Mouse (Mus musculus) MEL (cell line): ENCODE results near the gene Metap2. TPM values are rescaled to one million over a fixed set of nuclear protein-coding genes. Genes with fewer than 3 reads are reported as not detected.

ENCODE experiments used
- DNase-seq: peaks from one replicate; pipeline ENCODE4 v3.0.0; 2011; ENCODE audit warnings: low read depth, low spot score
- H3K27ac ChIP-seq: 2 replicates; pipeline ENCODE4 v1.5.1; 2012; ENCODE audit warnings: low read depth, mild to moderate bottlenecking, control low read depth, low read length, moderate library complexity; ENCODE audit not compliant: control insufficient read depth
- H3K27me3 ChIP-seq, 2 experiments: fragments of 150-350 bp in 1 of 2; sonication (generic) in 1 of 2; 2 replicates each; pipeline ENCODE4 v1.6.1; 2012; ENCODE audit warnings: low read length in 2 of 2, mild to moderate bottlenecking in 2 of 2, improper control_type of control experiment in 1 of 2, moderate library complexity in 1 of 2; ENCODE audit not compliant: insufficient read depth in 2 of 2, control insufficient read depth in 1 of 2
- H3K36me3 ChIP-seq, 2 experiments: 2 replicates each; pipeline ENCODE4 v1.6.1; 2012 to 2014; ENCODE audit warnings: low read length in 2 of 2, improper control_type of control experiment in 1 of 2, inconsistent platforms in 1 of 2, mild to moderate bottlenecking in 1 of 2; ENCODE audit not compliant: insufficient read depth in 2 of 2, control insufficient read depth in 1 of 2
- H3K4me1 ChIP-seq, 2 experiments: fragments of 150-350 bp in 1 of 2; sonication (generic) in 1 of 2; 2 replicates each; pipeline ENCODE4 v1.6.1; 2012; ENCODE audit warnings: low read length in 2 of 2, improper control_type of control experiment in 1 of 2, mild to moderate bottlenecking in 1 of 2; ENCODE audit not compliant: insufficient read depth in 2 of 2, control insufficient read depth in 1 of 2
- H3K4me3 ChIP-seq, 2 experiments: fragments of 150-350 bp in 1 of 2; sonication (generic) in 1 of 2; 2 replicates each; pipeline ENCODE4 v1.5.1; 2012; ENCODE audit warnings: low read depth in 2 of 2, low read length in 2 of 2, mild to moderate bottlenecking in 2 of 2, moderate library complexity in 2 of 2, control low read depth in 1 of 2, improper control_type of control experiment in 1 of 2; ENCODE audit not compliant: control insufficient read depth in 1 of 2, insufficient read depth in 1 of 2
- H3K79me2 ChIP-seq: 2 replicates; pipeline ENCODE4 v1.6.1; 2012; ENCODE audit warnings: mild to moderate bottlenecking, low read length, moderate library complexity; ENCODE audit not compliant: control insufficient read depth, poor library complexity, insufficient read depth
- H3K9ac ChIP-seq: 2 replicates; pipeline ENCODE4 v1.6.1; 2012; ENCODE audit warnings: low read depth, mild to moderate bottlenecking, control low read depth, low read length, moderate library complexity; ENCODE audit not compliant: control insufficient read depth, poor library complexity, severe bottlenecking
- H3K9me3 ChIP-seq: fragments of 150-350 bp; sonication (generic); replicated peaks from 2 replicates; pipeline ENCODE4 v1.6.1; 2012; ENCODE audit warnings: mild to moderate bottlenecking, low read length, improper control_type of control experiment, moderate library complexity; ENCODE audit not compliant: insufficient read depth
- CHD1 ChIP-seq: IDR thresholded peaks from 2 replicates; pipeline ENCODE4 v1.6.1; 2012; ENCODE audit warnings: low read depth, mild to moderate bottlenecking, inconsistent platforms, low read length, improper control_type of control experiment
- CHD2 ChIP-seq: IDR thresholded peaks from 2 replicates; pipeline ENCODE4 v1.6.1; 2011; ENCODE audit warnings: low read length, improper control_type of control experiment
- ELF1 ChIP-seq: IDR thresholded peaks from 2 replicates; pipeline ENCODE4 v1.6.1; 2014; ENCODE audit warnings: low read depth, mild to moderate bottlenecking, inconsistent platforms, low read length, improper control_type of control experiment, moderate library complexity
- GABPA ChIP-seq: IDR thresholded peaks from 2 replicates; pipeline ENCODE4 v1.6.1; 2012; ENCODE audit warnings: low read depth, mild to moderate bottlenecking, inconsistent platforms, low read length, improper control_type of control experiment, moderate library complexity
- GATA1 ChIP-seq: IDR thresholded peaks from 2 replicates; pipeline ENCODE4 v1.6.1; 2011; ENCODE audit warnings: low read depth, low read length, improper control_type of control experiment
- HCFC1 ChIP-seq: IDR thresholded peaks from 2 replicates; pipeline ENCODE4 v1.6.1; 2012; ENCODE audit warnings: low read depth, mild to moderate bottlenecking, inconsistent platforms, low read length, improper control_type of control experiment, moderate library complexity
- KAT2A ChIP-seq: conservative IDR thresholded peaks from 2 replicates; pipeline ENCODE4 v1.6.1; 2012; ENCODE audit warnings: low read depth, low read length, improper control_type of control experiment, inconsistent platforms
- MAX ChIP-seq: IDR thresholded peaks from 2 replicates; pipeline ENCODE4 v1.6.1; 2011; ENCODE audit warnings: low read length, improper control_type of control experiment
- MEF2A ChIP-seq: IDR thresholded peaks from 2 replicates; pipeline ENCODE4 v1.6.1; 2014; ENCODE audit warnings: low read depth, mild to moderate bottlenecking, inconsistent platforms, low read length, improper control_type of control experiment; ENCODE audit not compliant: poor library complexity, insufficient replicate concordance, severe bottlenecking; ENCODE audit errors: extremely low read depth
- MYC ChIP-seq: IDR thresholded peaks from 2 replicates; pipeline ENCODE4 v1.6.1; 2011; ENCODE audit warnings: low read depth, mild to moderate bottlenecking, low read length, improper control_type of control experiment, moderate library complexity
- SMC3 ChIP-seq: IDR thresholded peaks from 2 replicates; pipeline ENCODE4 v1.6.1; 2011; ENCODE audit warnings: low read depth, low read length, improper control_type of control experiment
- USF1 ChIP-seq: IDR thresholded peaks from 2 replicates; pipeline ENCODE4 v1.6.1; 2014; ENCODE audit warnings: low read depth, mild to moderate bottlenecking, inconsistent platforms, low read length, improper control_type of control experiment, moderate library complexity
- ZC3H11A ChIP-seq: IDR thresholded peaks from 2 replicates; pipeline ENCODE4 v1.6.1; 2012; ENCODE audit warnings: low read depth, mild to moderate bottlenecking, inconsistent platforms, low read length, improper control_type of control experiment
- ZKSCAN1 ChIP-seq: IDR thresholded peaks from 2 replicates; pipeline ENCODE4 v1.6.1; 2012; ENCODE audit warnings: low read depth, mild to moderate bottlenecking, inconsistent platforms, low read length, improper control_type of control experiment, moderate library complexity
- polyA plus RNA-seq, 2 experiments: library from polyadenylated mRNA; stranded (reverse) in 1 of 2; unstranded in 1 of 2; fragments of >175 nt in 1 of 2; fragments of >200 nt in 1 of 2; gene quantifications; 2 replicates each; pipeline versions ENCODE4 v1.2.1 to v1.2.4; 2012; ENCODE audit warnings: low replicate concordance in 2 of 2, low read depth in 1 of 2; ENCODE audit not compliant: insufficient read length in 2 of 2, insufficient read depth in 1 of 2, missing spikeins in 1 of 2
- total RNA-seq: library from RNA; depleted of rRNA; stranded (reverse); fragments of 300-350 nt; gene quantifications from 2 replicates; pipeline ENCODE4 v1.2.3, GENCODE M21; 2012

The Metap2 gene
- total and polyA plus RNA-seq, 3 experiments: 326 to 2,567 (median 921) TPM

- Histone ChIP-seq H3K9me3 (no peaks in the 10 kb centered on the region), H3K9ac (no peak overlapping the region), H3K27me3 (peaks cover 11 to 27% of the 10 kb centered on the region in 2 experiments), H3K36me3 (peaks cover 0 to 3% of the 10 kb centered on the region in 2 experiments; a peak in 1 of 4 replicates), H3K27ac (no peak overlapping the region), H3K79me2 (no peaks in the 10 kb centered on the region), H3K4me3 (peak overlapping the region; percentile 78 to 92; a peak in 3 of 4 replicates), H3K4me1 (no peaks in the 10 kb centered on the region; a peak in 1 of 4 replicates)
- no peak for DNase-seq
- no peak for TF ChIP-seq MYC
- no peak for TF ChIP-seq ELF1
- no peak for TF ChIP-seq KAT2A
- no peak for TF ChIP-seq GABPA
- no peak for TF ChIP-seq MAX
- no peak for TF ChIP-seq CHD1
- no peak for TF ChIP-seq ZKSCAN1
- TF ChIP-seq GATA1: no peak
- TF ChIP-seq MEF2A: no peak
- TF ChIP-seq USF1: no peak
- no peak for TF ChIP-seq HCFC1
Observed at GRCm38 (mm10) chr10:93833370-93833698, 63.6 kb downstream of the Metap2 start.

GRCm38 (mm10) chr10:93832811-93833210 is 64.1 kb downstream of the Metap2 start:
- no peak overlapping the region for H3K4me3 ChIP-seq
- H3K79me2 ChIP-seq: no peaks in the 10 kb centered on the region
- H3K36me3 ChIP-seq: peaks cover 0 to 3% of the 10 kb centered on the region in 2 experiments; a peak in 1 of 4 replicates
- no peaks in the 10 kb centered on the region for H3K9me3 ChIP-seq
- H3K27ac ChIP-seq: no peak overlapping the region
- peaks cover 11 to 27% of the 10 kb centered on the region in 2 experiments for H3K27me3 ChIP-seq
- no peak overlapping the region for H3K9ac ChIP-seq
- no peaks in the 10 kb centered on the region; a peak in 1 of 4 replicates for H3K4me1 ChIP-seq
- no peak for DNase-seq
- no peak for TF ChIP-seq MEF2A
- no peak for TF ChIP-seq SMC3
- no peak for TF ChIP-seq CHD2
- no peak for TF ChIP-seq HCFC1
- no peak for TF ChIP-seq MAX
- TF ChIP-seq ZC3H11A: no peak
